Mouse (Mus musculus): Measurements from ENCODE around the gene Ccdc34.
A peak's percentile ranks its signal among the peaks of the same experiment; 100 is the strongest.

Ccdc34 gene

GRCm38 (mm10) chr2:110210508-110211496 lies 193.2 kb downstream of the Ccdc34 start:
- peak; percentile 85 for ATAC-seq (ENCODE audit: low TSS enrichment)

GRCm38 (mm10) chr2:110214278-110214677 lies 196.7 kb downstream of the Ccdc34 start:
- no peak for ATAC-seq (ENCODE audit: low TSS enrichment)

- no peak for ATAC-seq (ENCODE audit: low TSS enrichment)
Observed at GRCm38 (mm10) chr2:110214991-110215684, 197.5 kb downstream of the Ccdc34 start.

GRCm38 (mm10) chr2:110215685-110216058 lies 198.1 kb downstream of the Ccdc34 start:
- peak; percentile 67 for ATAC-seq (ENCODE audit: low TSS enrichment)

GRCm38 (mm10) chr2:110220492-110220891 lies 202.9 kb downstream of the Ccdc34 start:
- no peak for ATAC-seq (ENCODE audit: low TSS enrichment)

GRCm38 (mm10) chr2:110222793-110223192 lies 205.2 kb downstream of the Ccdc34 start:
- no peak for ATAC-seq (ENCODE audit: low TSS enrichment)
